Mouse (Mus musculus): ENCODE measurements at regions not wholly inside any gene's neighbourhood (a gene's known extent, or its start where the extent isn't known, plus 50 kb on each side); places are given as distances from the start of the nearest gene placed in this dataset.
"Not testable (repeated sequence)": the region's sequence is repeated elsewhere in the genome, so short reads cannot be mapped to it uniquely, and the experiment has no call there.

- DNase-seq (ENCODE audit: low spot score in 2 of 2), result peak; percentile 81 to 86
Measured at GRCm38 (mm10) chr4:8084954-8085639, 153.7 kb downstream of the Car8 start.

GRCm38 (mm10) chr4:8079349-8079748 lies 159.5 kb downstream of the Car8 start:
- no peak for DNase-seq (ENCODE audit: low spot score in 2 of 2)

GRCm38 (mm10) chr4:8072989-8073573 lies 165.8 kb downstream of the Car8 start:
- DNase-seq (ENCODE audit: low spot score in 2 of 2), result no peak

GRCm38 (mm10) chr4:8070693-8071092 lies 168.1 kb downstream of the Car8 start:
- DNase-seq (ENCODE audit: low spot score in 2 of 2), result peak in 1 of 2 experiments; percentile 2

GRCm38 (mm10) chr4:8068086-8068485 lies 170.8 kb downstream of the Car8 start:
- DNase-seq (ENCODE audit: low spot score in 2 of 2), result no peak

- DNase-seq (ENCODE audit: low spot score in 2 of 2), result no peak
Measured at GRCm38 (mm10) chr4:8041776-8042175, 197.1 kb downstream of the Car8 start.

GRCm38 (mm10) chr4:8037863-8038262 lies 201.0 kb downstream of the Car8 start:
- no peak for DNase-seq (ENCODE audit: low spot score in 2 of 2)

GRCm38 (mm10) chr4:8033402-8033801 lies 205.4 kb downstream of the Car8 start:
- DNase-seq (ENCODE audit: low spot score in 2 of 2), result not testable (repeated sequence)

GRCm38 (mm10) chr4:8005155-8005554 lies 233.7 kb downstream of the Car8 start:
- peak; percentile 33 to 56 for DNase-seq (ENCODE audit: low spot score in 2 of 2)

GRCm38 (mm10) chr4:7997575-7997953 lies 241.3 kb downstream of the Car8 start:
- no peak for DNase-seq (ENCODE audit: low spot score in 2 of 2)

- no peak for DNase-seq (ENCODE audit: low spot score in 2 of 2)
Measured at GRCm38 (mm10) chr4:7996923-7997574, 241.8 kb downstream of the Car8 start.

GRCm38 (mm10) chr4:7992944-7993343 lies 245.9 kb downstream of the Car8 start:
- no peak for DNase-seq (ENCODE audit: low spot score in 2 of 2)

GRCm38 (mm10) chr4:7987781-7988180 lies 251.1 kb downstream of the Car8 start:
- peak in 1 of 2 experiments; percentile 3 for DNase-seq (ENCODE audit: low spot score in 2 of 2)

GRCm38 (mm10) chr4:7987346-7987745 lies 251.5 kb downstream of the Car8 start:
- no peak for DNase-seq (ENCODE audit: low spot score in 2 of 2)

GRCm38 (mm10) chr4:7984814-7985213 lies 254.0 kb downstream of the Car8 start:
- no peak for DNase-seq (ENCODE audit: low spot score in 2 of 2)

- no peak for DNase-seq (ENCODE audit: low spot score in 2 of 2)
Measured at GRCm38 (mm10) chr4:7979772-7980351, 259.0 kb downstream of the Car8 start.

- DNase-seq (ENCODE audit: low spot score in 2 of 2), result no peak
Measured at GRCm38 (mm10) chr4:7977661-7978444, 261.0 kb downstream of the Car8 start.

GRCm38 (mm10) chr4:7970272-7970671 lies 268.6 kb downstream of the Car8 start:
- DNase-seq (ENCODE audit: low spot score in 2 of 2), result no peak

- no peak for DNase-seq (ENCODE audit: low spot score in 2 of 2)
Measured at GRCm38 (mm10) chr4:7965663-7966062, 273.2 kb downstream of the Car8 start.

GRCm38 (mm10) chr4:7961521-7962172 lies 277.2 kb downstream of the Car8 start:
- DNase-seq (ENCODE audit: low spot score in 2 of 2), result no peak

GRCm38 (mm10) chr4:7960335-7960734 lies 278.5 kb downstream of the Car8 start:
- DNase-seq (ENCODE audit: low spot score in 2 of 2), result no peak
